In genomic region chr17:35164218-35164567, GRCm38 (mm10) we compare ENCODE assay signal across 7 mouse cellular contexts. TPM values are rescaled to one million over a fixed set of nuclear protein-coding genes. Genes with fewer than 3 reads are reported as not detected.
DNase-seq lines count a peak whose midpoint lies in the region; ATAC-seq lines count a peak whose summit lies in the region.

No protein-coding gene starts in this region.

- H3K27ac ChIP-seq in neural tube, embryonic 11.5 days (ENCODE audit: low read depth, low read length), result peak overlapping the region; percentile 92
- peak overlapping the region; percentile 95 for H3K27ac ChIP-seq in forebrain, embryonic 11.5 days (ENCODE audit: low read depth, low read length)
- H3K27ac ChIP-seq in stomach, embryonic 15.5 days, result peak overlapping the region; percentile 94

- peaks cover 16% of the 10 kb centered on the region for H3K4me1 ChIP-seq in neural tube, embryonic 11.5 days (ENCODE audit: control insufficient read depth, insufficient read depth, low read length)
- peaks cover 9% of the 10 kb centered on the region for H3K4me1 ChIP-seq in forebrain, embryonic 11.5 days (replicated peaks; ENCODE audit: control insufficient read depth, insufficient read depth, low read length)
- peaks cover 16% of the 10 kb centered on the region for H3K4me1 ChIP-seq in stomach, embryonic 15.5 days

- peaks cover 25% of the 10 kb centered on the region for H3K36me3 ChIP-seq in neural tube, embryonic 11.5 days (ENCODE audit: control insufficient read depth, insufficient read depth, low read length)
- peaks cover 27% of the 10 kb centered on the region for H3K36me3 ChIP-seq in forebrain, embryonic 11.5 days (ENCODE audit: control insufficient read depth, insufficient read depth, low read length)
- peaks cover 29% of the 10 kb centered on the region for H3K36me3 ChIP-seq in stomach, embryonic 15.5 days

- H3K27me3 ChIP-seq in neural tube, embryonic 11.5 days (ENCODE audit: control insufficient read depth, insufficient read depth, low read length), result no peaks in the 10 kb centered on the region
- H3K27me3 ChIP-seq in forebrain, embryonic 11.5 days (ENCODE audit: control insufficient read depth, insufficient read depth, low read length), result no peaks in the 10 kb centered on the region
- H3K27me3 ChIP-seq in stomach, embryonic 15.5 days (replicated peaks), result no peaks in the 10 kb centered on the region

- peak overlapping the region; percentile 86 for H3K4me3 ChIP-seq in neural tube, embryonic 11.5 days (ENCODE audit: low read depth, low read length)
- H3K4me3 ChIP-seq in forebrain, embryonic 11.5 days (ENCODE audit: low read depth, low read length), result peak overlapping the region; percentile 100
- peak overlapping the region; percentile 100 for H3K4me3 ChIP-seq in stomach, embryonic 15.5 days (replicated peaks)

- 0% methylated on average over 15 of the region's 28 CpGs for WGBS in neural tube, embryonic 11.5 days
- 0% methylated on average over 26 of the region's 28 CpGs for WGBS in forebrain, embryonic 11.5 days
- WGBS in stomach, embryonic 15.5 days, result under 1% methylated on average over 28 of the region's 28 CpGs

- no peak for ATAC-seq in neural tube, embryonic 11.5 days (ENCODE audit: insufficient read depth, low FRiP score, low TSS enrichment)
- no peak for ATAC-seq in forebrain, embryonic 11.5 days (replicated peaks; ENCODE audit: low FRiP score)
- no peak for ATAC-seq in stomach, embryonic 15.5 days (ENCODE audit: insufficient read depth, low FRiP score, low read depth)
- ATAC-seq in frontal cortex, adult (ENCODE audit: low TSS enrichment), result no peak; the same call in 1 of the 2 replicates

- H3K9me3 ChIP-seq in neural tube, embryonic 11.5 days (ENCODE audit: control insufficient read depth, low read length), result no peaks in the 10 kb centered on the region
- H3K9me3 ChIP-seq in forebrain, embryonic 11.5 days (ENCODE audit: control insufficient read depth, low read length), result no peaks in the 10 kb centered on the region
- H3K9me3 ChIP-seq in stomach, embryonic 15.5 days, result no peaks in the 10 kb centered on the region

- no peak for DNase-seq in neural tube, embryonic 11.5 days (ENCODE audit: low spot score)
- no peak for DNase-seq in neural tube, embryonic 10.5 days (ENCODE audit: extremely low spot score, low spot score)
- DNase-seq in forebrain, embryonic 11.5 days (ENCODE audit: low spot score), result no peak
- peak; percentile 30 for DNase-seq in liver
- no peak for DNase-seq in adrenal gland, adult 8-10 months

- H3K4me2 ChIP-seq in neural tube, embryonic 11.5 days (ENCODE audit: low read depth), result peak overlapping the region; percentile 79
- H3K4me2 ChIP-seq in forebrain, embryonic 11.5 days (ENCODE audit: low read depth, low read length, severe bottlenecking), result peak overlapping the region; percentile 93
- peak overlapping the region; percentile 76 for H3K4me2 ChIP-seq in stomach, embryonic 15.5 days

- peak overlapping the region; percentile 99 for H3K9ac ChIP-seq in neural tube, embryonic 11.5 days (ENCODE audit: low read length)
- peak overlapping the region; percentile 100 for H3K9ac ChIP-seq in forebrain, embryonic 11.5 days (ENCODE audit: low read length)
- H3K9ac ChIP-seq in stomach, embryonic 15.5 days, result peak overlapping the region; percentile 100

RNA-seq across cellular contexts. Expression of gene Prrc2a, which starts 0.5 kb away (rescaled TPM):
- 185 and 194 TPM in 2 replicates for polyA plus RNA-seq in neural tube, embryonic 11.5 days (2014; fragmentation: Nextera tagmentation; extraction: Ambion mirVana)
- polyA plus RNA-seq in forebrain, embryonic 11.5 days (2014; fragmentation: Nextera tagmentation; extraction: Ambion mirVana), result 277 and 281 TPM in 2 replicates
- polyA plus RNA-seq in stomach, embryonic 15.5 days (2015; fragmentation: Nextera tagmentation; extraction: Ambion mirVana), result 148 and 172 TPM in 2 replicates
- total RNA-seq in adrenal gland, adult 8-10 months (2022), result 100 to 1,000 TPM; 241 to 340 (median 274) TPM

RNA-seq across cellular contexts. Expression of gene Aif1, which starts 11.7 kb away (rescaled TPM):
- 4.1 and 6.7 TPM in 2 replicates for polyA plus RNA-seq in neural tube, embryonic 11.5 days (2014; fragmentation: Nextera tagmentation; extraction: Ambion mirVana)
- 2.9 and 3.5 TPM in 2 replicates for polyA plus RNA-seq in forebrain, embryonic 11.5 days (2014; fragmentation: Nextera tagmentation; extraction: Ambion mirVana)
- 18.7 and 21.9 TPM in 2 replicates for polyA plus RNA-seq in stomach, embryonic 15.5 days (2015; fragmentation: Nextera tagmentation; extraction: Ambion mirVana)
- total RNA-seq in adrenal gland, adult 8-10 months (2022), result 10 to 100 TPM in 2 of 4 experiments, 1 to 10 TPM in 2; 5.5 to 14.5 (median 10.5) TPM

RNA-seq across cellular contexts. Expression of gene Lst1, which starts 24.0 kb away (rescaled TPM):
- 5.8 and 9.1 TPM in 2 replicates for polyA plus RNA-seq in neural tube, embryonic 11.5 days (2014; fragmentation: Nextera tagmentation; extraction: Ambion mirVana)
- 3.8 and 4.7 TPM in 2 replicates for polyA plus RNA-seq in forebrain, embryonic 11.5 days (2014; fragmentation: Nextera tagmentation; extraction: Ambion mirVana)
- polyA plus RNA-seq in stomach, embryonic 15.5 days (2015; fragmentation: Nextera tagmentation; extraction: Ambion mirVana), result 23.7 and 25.1 TPM in 2 replicates
- total RNA-seq in adrenal gland, adult 8-10 months (2022), result 10 to 100 TPM in 1 of 4 experiments, 1 to 10 TPM in 3; 4.7 to 11.3 (median 8.2) TPM

RNA-seq across cellular contexts. Expression of gene Bag6, which starts 29.2 kb away (rescaled TPM):
- polyA plus RNA-seq in neural tube, embryonic 11.5 days (2014; fragmentation: Nextera tagmentation; extraction: Ambion mirVana), result 99.4 and 105 TPM in 2 replicates
- polyA plus RNA-seq in forebrain, embryonic 11.5 days (2014; fragmentation: Nextera tagmentation; extraction: Ambion mirVana), result 96.6 and 100 TPM in 2 replicates
- 42.2 and 48.0 TPM in 2 replicates for polyA plus RNA-seq in stomach, embryonic 15.5 days (2015; fragmentation: Nextera tagmentation; extraction: Ambion mirVana)
- total RNA-seq in adrenal gland, adult 8-10 months (2022), result 100 to 1,000 TPM; 354 to 477 (median 417) TPM

RNA-seq across cellular contexts. Expression of gene Ltb, which starts 30.0 kb away (rescaled TPM):
- 0.27 TPM in 1 of 2 replicates, not detected in the other for polyA plus RNA-seq in neural tube, embryonic 11.5 days (2014; fragmentation: Nextera tagmentation; extraction: Ambion mirVana)
- 0.17 and 0.41 TPM in 2 replicates for polyA plus RNA-seq in forebrain, embryonic 11.5 days (2014; fragmentation: Nextera tagmentation; extraction: Ambion mirVana)
- polyA plus RNA-seq in stomach, embryonic 15.5 days (2015; fragmentation: Nextera tagmentation; extraction: Ambion mirVana), result 3.7 and 5.5 TPM in 2 replicates
- total RNA-seq in adrenal gland, adult 8-10 months (2022), result 10 to 100 TPM in 1 of 4 experiments, 1 to 10 TPM in 3; 1.3 to 10.3 (median 4.5) TPM
